Mouse (Mus musculus) stomach, embryonic 15.5 days (tissue): ENCODE measurements at regions not wholly inside any gene's neighbourhood (a gene's known extent, or its start where the extent isn't known, plus 50 kb on each side); places are given as distances from the start of the nearest gene placed in this dataset.

Source experiments
- ATAC-seq: fragments of 200-750 bp; cut with Nextera tagmentation; 2 replicates; pipeline ENCODE4 v1.8.0; 2017; ENCODE audit warnings: low read depth, moderate number of reproducible peaks, moderate TSS enrichment; ENCODE audit not compliant: insufficient read depth, low FRiP score
- H3K27ac ChIP-seq: fragments of 300-500 bp; sonication (generic); 2 replicates; pipeline ENCODE4 v1.5.1; 2015; ENCODE audit warnings: mild to moderate bottlenecking, inconsistent platforms
- H3K27me3 ChIP-seq: fragments of 300-500 bp; sonication (generic); replicated peaks from 2 replicates; pipeline ENCODE4 v1.6.1; 2015; ENCODE audit warnings: inconsistent platforms
- H3K36me3 ChIP-seq: fragments of 300-500 bp; sonication (generic); 2 replicates; pipeline ENCODE4 v1.6.1; 2015; ENCODE audit warnings: inconsistent platforms
- H3K4me1 ChIP-seq: fragments of 300-500 bp; sonication (generic); 2 replicates; pipeline ENCODE4 v1.6.1; 2015; ENCODE audit warnings: inconsistent platforms
- H3K4me2 ChIP-seq: fragments of 300-500 bp; sonication (generic); 2 replicates; pipeline ENCODE4 v1.6.1; 2015; ENCODE audit warnings: mild to moderate bottlenecking, inconsistent platforms
- H3K4me3 ChIP-seq: fragments of 300-500 bp; sonication (generic); replicated peaks from 2 replicates; pipeline ENCODE4 v1.5.1; 2015; ENCODE audit warnings: inconsistent platforms
- H3K9ac ChIP-seq: fragments of 300-500 bp; sonication (generic); 2 replicates; pipeline ENCODE4 v1.6.1; 2015; ENCODE audit warnings: inconsistent platforms
- H3K9me3 ChIP-seq: fragments of 300-500 bp; sonication (generic); 2 replicates; pipeline ENCODE4 v1.6.1; 2016; ENCODE audit warnings: inconsistent platforms
- WGBS: fragments of 180-500 bp; shearing (Covaris S2); methylation state at CpG from one replicate; pipeline ENCODE4 v1.1.7; 2015; 5-methylcytosine and 5-hydroxymethylcytosine counted together

DNA sequence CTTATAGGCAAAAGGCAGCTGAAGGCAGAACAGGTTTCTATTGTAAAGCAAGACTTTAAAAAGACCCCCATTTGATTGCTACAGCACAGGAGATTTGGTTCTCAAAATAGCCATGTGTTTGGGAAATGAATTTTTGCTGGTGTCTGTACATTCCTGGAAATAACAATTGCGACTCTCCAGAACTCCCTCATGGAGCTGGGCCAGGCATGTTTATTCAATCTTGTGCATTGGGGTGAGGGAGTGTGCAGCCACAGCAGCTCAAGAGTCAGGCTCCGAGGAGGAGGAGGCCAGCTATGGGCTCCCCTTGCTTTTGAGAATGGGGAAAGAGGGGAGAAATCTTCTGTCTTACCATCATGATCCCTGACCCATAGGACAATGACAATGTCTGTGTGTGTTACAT, 51.9 kb upstream of the Habp2 start:
- Histone ChIP-seq H3K36me3 (no peaks in the 10 kb centered on the region), H3K4me1 (peaks cover 4% of the 10 kb centered on the region; the same call in 1 of the 2 replicates), H3K4me2 (no peak overlapping the region), H3K27me3 (no peaks in the 10 kb centered on the region), H3K9me3 (no peaks in the 10 kb centered on the region), H3K9ac (no peak overlapping the region), H3K27ac (no peak overlapping the region), H3K4me3 (no peak overlapping the region)
- WGBS, result 26% methylated on average over 2 of the region's 2 CpGs
- ATAC-seq, result no peak
